Mouse (Mus musculus): Measurements from ENCODE around the gene Cntrob.

Gene Cntrob

GRCm38 (mm10) chr11:69298231-69298630, 25.3 kb downstream of the Cntrob start:
- in situ Hi-C loops (cut with MseI, MboI): no loop called here

- in situ Hi-C loops (cut with MseI, MboI): no loop called here
Measured at GRCm38 (mm10) chr11:69297799-69298198, 25.8 kb downstream of the Cntrob start.

DNA sequence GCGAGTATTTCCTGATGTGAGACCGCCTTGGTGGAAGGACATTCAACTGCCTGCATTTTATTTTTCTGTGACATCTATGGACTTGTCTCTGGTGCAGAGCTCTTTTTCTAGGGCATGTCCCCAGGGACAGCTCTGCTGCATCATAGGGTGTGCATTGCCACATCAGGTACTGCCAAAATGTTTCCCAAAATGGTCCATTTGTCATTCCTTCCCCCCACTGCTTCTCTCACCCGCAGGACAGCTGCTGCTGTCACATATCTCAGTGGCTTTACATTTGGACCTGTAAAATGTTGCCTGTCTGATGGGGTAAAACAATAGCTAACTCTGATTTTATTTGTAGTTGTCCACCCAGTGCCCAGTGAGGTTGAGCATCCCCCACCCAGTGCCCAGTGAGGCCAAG, 28.3 kb downstream of the Cntrob start:
- in situ Hi-C loops (cut with MseI, MboI): no loop called here

DNA sequence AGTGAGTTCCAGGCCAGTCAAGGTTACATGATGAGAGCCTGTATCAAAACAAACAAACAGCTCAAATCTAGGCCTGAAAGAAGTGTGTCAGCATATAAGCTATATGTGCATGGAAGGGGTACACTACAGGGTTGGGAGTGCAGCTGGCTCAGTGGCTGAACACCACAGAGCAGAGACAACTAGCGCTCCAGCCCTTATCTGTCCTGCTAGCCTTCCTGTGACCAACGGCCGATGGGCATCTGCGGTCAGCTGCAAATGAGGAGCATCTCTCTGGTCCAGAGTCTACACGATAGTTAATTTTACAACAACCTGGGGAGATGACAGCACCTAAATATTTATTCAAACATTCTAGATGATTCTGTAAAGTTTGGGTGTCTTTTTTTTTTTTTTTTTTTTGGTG, 32.5 kb downstream of the Cntrob start:
- in situ Hi-C loops (cut with MseI, MboI): no loop called here

DNA sequence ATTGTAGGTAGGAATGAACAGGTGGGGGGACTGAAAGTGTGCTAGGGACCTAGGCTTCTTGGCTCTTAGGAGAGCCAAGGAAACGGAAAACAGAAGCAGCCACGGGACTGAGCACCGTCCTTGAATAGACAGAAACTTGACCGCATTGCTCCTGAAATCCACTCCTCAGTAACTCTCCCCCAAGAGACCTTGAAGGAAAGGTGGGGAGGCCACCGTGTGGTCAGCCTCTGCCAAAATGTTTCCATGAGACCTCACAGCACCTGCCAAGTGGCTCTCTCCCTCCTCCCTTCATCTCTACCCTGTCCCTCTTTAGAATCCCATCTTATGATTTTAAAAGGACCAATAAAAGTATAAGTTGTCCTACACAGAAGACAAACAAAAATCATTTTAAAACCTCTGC, 46.3 kb downstream of the Cntrob start:
- in situ Hi-C loops (cut with MseI, MboI): no loop called here

GRCm38 (mm10) chr11:69276081-69276480, 47.5 kb downstream of the Cntrob start:
- in situ Hi-C loops (cut with MseI, MboI): no loop called here

DNA sequence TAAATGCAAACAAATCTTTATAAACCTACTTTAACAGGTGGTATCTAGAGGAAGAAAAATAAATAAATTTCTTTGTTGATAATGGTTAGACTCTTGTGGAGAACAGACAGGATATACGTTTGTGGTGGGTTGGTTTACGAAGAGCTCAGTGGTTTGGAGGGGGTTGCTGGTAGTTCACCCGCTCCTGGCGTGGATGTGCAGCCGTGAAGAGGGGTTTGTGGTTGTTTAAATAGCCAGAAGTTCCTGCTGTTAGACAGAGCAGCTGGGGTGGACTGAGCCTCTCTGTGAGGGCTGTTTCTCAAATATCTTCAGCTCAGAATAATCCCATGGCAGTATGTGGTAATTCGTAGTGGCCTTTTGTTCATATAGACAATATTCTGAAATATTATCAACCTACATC, 47.9 kb downstream of the Cntrob start:
- in situ Hi-C loops (cut with MseI, MboI): no loop called here

- in situ Hi-C loops (cut with MseI, MboI): loop anchor here (25.0 kb wide), 1 partner anchor 240 kb away; no protein-coding TSS in a partner anchor
Measured at GRCm38 (mm10) chr11:69272122-69272740, 51.3 kb downstream of the Cntrob start.

GRCm38 (mm10) chr11:69269575-69269974, 54.0 kb downstream of the Cntrob start:
- in situ Hi-C loops (cut with MseI, MboI): loop anchor here (5.0 to 25.0 kb wide), 2 partner anchors 118 to 243 kb away; no protein-coding TSS in a partner anchor

- in situ Hi-C loops (cut with MseI, MboI): loop anchor here (5.0 to 25.0 kb wide), 2 partner anchors 119 to 244 kb away; no protein-coding TSS in a partner anchor
Measured at GRCm38 (mm10) chr11:69268100-69268499, 55.5 kb downstream of the Cntrob start.

GRCm38 (mm10) chr11:69267341-69267740, 56.2 kb downstream of the Cntrob start:
- in situ Hi-C loops (cut with MseI, MboI): loop anchor here (5.0 to 25.0 kb wide), 2 partner anchors 120 to 245 kb away; no protein-coding TSS in a partner anchor

DNA sequence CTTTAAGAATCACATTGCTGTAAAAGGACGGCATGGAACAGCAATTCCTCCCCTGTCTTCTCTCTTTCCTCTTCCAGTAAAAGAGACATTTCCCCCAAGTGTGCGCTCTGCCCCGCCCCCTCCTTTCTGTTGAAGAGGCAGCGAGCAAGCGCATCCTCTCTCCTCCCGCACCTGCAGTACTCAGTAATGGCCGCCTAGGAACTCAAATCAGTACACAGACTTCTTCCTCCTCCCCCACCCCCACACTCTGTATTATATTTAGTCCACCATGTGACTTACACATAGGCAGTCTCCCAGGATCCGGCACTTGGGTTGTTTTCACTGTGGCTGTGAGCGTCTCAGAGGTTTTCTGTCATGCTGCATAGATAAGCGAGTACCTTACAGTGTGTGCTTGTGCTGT, 57.3 kb downstream of the Cntrob start:
- in situ Hi-C loops (cut with MseI, MboI): loop anchor here (5.0 to 25.0 kb wide), 2 partner anchors 121 to 246 kb away; no protein-coding TSS in a partner anchor

DNA sequence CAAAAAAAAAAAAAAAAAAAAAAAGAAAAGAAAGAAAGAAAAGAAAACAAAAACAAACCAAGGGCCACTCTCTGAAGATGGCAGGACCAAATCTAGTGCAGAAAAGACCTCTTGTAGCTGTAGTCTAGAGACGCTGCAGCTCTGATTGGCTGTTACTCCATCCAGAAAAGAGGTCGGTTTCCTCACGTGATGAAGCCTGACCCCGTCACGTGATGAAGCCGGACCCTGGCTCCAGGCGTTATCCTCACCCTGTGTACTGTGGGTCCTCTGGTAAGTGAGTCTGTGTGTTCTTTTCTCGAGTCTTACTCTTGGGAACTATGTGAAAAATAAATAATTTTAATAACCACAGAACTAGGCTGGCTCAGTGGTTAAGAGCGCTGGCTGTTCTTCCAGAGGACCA, 58.2 kb downstream of the Cntrob start:
- in situ Hi-C loops (cut with MseI, MboI): loop anchor here (5.0 to 25.0 kb wide), 2 partner anchors 122 to 247 kb away; no protein-coding TSS in a partner anchor

DNA sequence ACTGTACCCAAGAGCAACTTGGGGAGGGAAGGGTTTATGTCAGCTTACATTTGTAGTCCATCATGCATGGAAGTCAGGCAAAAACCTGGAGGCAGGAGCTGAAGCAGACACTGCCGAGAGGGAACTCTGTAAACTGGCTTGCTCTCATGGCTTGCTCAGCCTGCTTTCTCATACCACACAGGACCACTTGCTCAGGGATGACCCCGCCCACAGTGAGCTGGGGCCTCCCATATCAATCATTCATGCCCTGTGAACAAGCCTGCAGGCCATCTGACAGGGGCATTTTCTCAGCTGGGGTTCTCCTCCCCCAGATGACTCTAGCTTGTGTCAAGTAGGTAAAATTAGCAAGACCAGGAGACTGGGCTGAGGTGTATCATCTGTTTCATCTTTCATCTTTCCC, 59.3 kb downstream of the Cntrob start:
- in situ Hi-C loops (cut with MseI, MboI): loop anchor here (5.0 to 25.0 kb wide), 2 partner anchors 123 to 248 kb away; no protein-coding TSS in a partner anchor

DNA sequence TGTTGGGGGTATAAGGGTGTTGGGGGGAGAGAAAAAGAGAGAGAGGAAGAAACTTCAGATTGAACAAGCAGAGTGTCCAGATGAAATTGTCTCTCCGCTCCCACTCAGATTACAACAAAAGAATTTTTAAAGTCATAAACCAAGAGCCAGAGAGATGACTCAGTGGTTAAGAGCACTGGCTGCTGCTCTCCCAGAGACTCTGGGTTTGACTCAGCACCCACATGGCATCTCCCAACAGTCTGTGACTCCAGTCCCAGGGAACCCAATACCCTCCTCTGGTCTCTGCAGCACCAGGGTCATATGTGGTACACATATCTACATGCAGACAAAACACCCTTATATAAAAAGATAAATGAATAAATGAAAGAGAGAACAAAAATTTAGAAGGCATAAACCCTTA, 63.5 kb downstream of the Cntrob start:
- in situ Hi-C loops (cut with MseI, MboI): loop anchor here (5.0 to 25.0 kb wide), 2 partner anchors 127 to 252 kb away; no protein-coding TSS in a partner anchor

GRCm38 (mm10) chr11:69258287-69258686, 65.3 kb downstream of the Cntrob start:
- in situ Hi-C loops (cut with MseI, MboI): loop anchor here (25.0 kb wide), 1 partner anchor 254 kb away; no protein-coding TSS in a partner anchor

DNA sequence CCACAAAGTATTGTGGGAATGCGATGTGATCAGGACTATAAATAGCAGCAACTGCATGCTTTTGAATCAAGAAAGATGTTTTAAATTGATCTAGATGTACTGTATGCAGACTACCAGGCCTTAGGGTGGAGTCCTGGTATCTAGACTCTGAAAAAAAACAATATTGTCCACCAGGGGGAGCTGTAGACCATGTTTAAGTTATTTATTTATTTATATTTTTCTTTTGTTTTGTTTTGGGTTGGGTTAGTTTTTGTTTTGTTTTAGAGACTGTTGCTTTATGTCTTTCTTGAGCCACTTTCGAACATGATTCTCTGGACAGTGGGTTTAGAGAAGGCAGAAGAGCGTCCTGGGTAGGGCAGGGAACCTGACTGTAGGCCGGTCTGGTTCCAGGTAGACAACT, 65.8 kb downstream of the Cntrob start:
- in situ Hi-C loops (cut with MseI, MboI): loop anchor here (25.0 kb wide), 1 partner anchor 254 kb away; no protein-coding TSS in a partner anchor

DNA sequence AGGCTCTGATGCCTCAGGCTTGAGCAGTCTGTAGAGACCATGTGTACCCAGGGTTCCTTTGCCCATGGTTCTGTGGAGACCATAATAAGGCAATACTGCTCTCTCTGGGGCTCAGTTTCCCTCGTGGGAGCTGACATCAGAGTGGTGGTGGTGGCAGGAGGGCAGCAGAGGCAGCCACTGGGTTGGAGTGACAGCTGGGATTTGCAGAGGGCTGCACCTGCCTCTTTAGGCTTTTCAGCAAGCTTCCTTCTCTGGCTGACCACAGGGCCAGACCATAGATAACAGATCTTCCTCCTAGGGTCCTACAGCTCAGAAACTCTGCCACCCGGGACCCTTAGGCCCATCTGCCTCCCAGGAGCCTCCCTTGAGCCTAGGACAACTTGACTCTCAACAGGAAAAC, 66.5 kb downstream of the Cntrob start:
- in situ Hi-C loops (cut with MseI, MboI): loop anchor here (25.0 kb wide), 1 partner anchor 255 kb away; no protein-coding TSS in a partner anchor

DNA sequence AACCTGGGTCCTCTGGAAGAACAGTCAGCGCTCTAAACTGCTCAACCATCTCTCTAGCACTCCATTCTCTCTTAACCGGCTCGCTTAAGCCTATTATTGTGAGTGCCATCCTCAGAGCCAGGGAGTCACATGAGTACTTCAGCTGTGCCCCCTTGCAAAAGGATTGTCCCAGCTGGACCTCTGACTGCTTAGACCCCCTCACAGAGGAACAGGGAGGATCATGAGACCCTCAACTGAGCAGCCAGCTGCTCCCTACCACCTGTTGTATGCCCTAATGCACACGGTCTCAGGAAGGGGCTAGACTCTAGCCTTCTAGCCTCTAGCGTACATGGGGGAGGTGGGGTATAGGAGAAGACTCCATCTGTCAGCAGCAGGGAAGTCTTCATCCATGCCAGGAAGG, 68.8 kb downstream of the Cntrob start:
- in situ Hi-C loops (cut with MseI, MboI): loop anchor here (25.0 kb wide), 1 partner anchor 257 kb away; no protein-coding TSS in a partner anchor

DNA sequence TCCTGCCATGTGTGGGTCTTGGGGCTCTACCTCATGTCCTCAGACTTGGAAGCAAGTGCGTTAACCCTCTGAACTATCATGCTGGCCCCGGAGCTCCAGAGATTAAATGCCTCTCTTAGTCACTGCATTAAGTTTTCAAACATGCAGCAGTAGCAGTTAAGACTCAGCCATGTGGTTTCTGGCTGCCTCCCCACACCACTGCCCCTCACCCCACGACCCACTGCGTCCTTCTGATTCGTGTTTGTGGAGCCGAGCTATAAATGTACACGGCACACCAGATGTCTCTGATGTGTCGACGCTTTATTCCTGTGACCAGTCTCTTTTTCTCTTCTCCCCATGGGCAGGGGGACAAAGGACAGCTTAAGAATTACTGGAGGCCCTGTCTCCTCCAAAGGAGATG, 70.4 kb downstream of the Cntrob start:
- in situ Hi-C loops (cut with MseI, MboI): loop anchor here (25.0 kb wide), 1 partner anchor 259 kb away; no protein-coding TSS in a partner anchor

DNA sequence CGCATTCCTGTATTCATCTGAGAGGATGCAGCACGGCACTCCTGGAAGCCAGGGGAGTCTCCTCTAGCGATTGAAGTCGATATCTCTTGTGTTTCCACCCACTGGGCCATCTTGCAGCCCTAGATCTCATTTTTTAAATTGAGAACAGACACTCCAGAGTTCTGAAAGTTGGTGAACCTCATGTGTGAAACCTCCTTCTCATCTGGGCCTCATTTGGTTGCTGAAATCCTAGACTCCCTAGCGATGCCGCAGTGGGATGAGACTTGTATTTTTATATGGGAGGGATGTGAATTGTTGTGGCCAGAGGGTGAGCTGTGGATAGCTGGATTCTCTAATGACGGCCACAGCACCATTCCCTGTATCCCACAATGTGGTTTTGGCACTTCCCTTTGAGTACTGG, 71.6 kb downstream of the Cntrob start:
- in situ Hi-C loops (cut with MseI, MboI): loop anchor here (25.0 kb wide), 1 partner anchor 260 kb away; no protein-coding TSS in a partner anchor

GRCm38 (mm10) chr11:69251135-69251842, 72.3 kb downstream of the Cntrob start:
- in situ Hi-C loops (cut with MseI, MboI): loop anchor here (25.0 kb wide), 1 partner anchor 261 kb away; no protein-coding TSS in a partner anchor

Data from mouse trophoblast stem cell (cell line).